Mouse (Mus musculus): Measurements from ENCODE around the gene Hpn.

The Hpn gene

DNA sequence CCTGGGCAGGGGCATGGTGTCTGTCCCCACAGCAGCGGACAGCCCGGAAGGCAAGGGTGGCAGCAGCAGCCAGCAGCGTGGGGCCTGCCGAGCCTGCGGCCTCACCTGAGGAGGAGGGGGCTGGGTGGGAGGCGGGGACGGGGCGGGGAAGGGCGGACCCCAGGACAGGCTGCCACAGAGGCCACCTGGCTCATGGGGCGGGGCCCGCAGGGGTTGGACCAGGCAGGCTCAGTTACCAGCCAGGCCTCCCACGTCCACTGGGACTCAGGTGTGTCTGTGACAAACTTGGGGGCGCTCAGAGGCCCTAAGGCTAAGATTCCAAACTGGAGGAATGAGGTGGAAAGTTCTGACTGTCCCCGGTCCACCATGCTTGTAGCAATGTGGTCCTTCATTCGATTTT, at the start of gene Hpn:
Hpn (minus strand) TSS at position 109 of the 400 bp plus-strand sequence.
- no peak for DNase-seq (ENCODE audit: low spot score in 2 of 2)

DNA sequence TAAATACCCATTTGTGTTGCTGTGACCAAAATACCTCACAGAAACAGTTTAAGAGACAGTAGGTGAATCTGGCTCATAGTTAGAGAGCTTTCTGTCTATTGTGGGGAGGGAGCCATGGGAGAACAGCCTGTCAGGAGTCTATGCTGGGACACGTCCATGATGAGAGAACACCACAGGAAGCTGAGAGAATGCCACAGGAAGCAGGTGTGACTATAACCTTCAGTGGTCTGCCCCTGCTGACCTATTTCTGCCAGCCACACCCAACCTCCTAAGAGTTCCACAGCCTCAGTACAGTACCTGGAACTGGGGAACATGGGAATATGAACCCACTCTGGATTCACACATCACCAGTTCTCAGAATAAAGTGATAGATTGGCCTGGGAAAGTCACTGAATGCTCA, 49.7 kb upstream of the Hpn start:
- DNase-seq (ENCODE audit: low spot score in 2 of 2): no peak

GRCm38 (mm10) chr7:31163666-31164577, 48.8 kb upstream of the Hpn start:
- DNase-seq (ENCODE audit: low spot score in 2 of 2): no peak

GRCm38 (mm10) chr7:31162324-31162723, 47.2 kb upstream of the Hpn start:
- no peak for DNase-seq (ENCODE audit: low spot score in 2 of 2)

GRCm38 (mm10) chr7:31161831-31162230, 46.7 kb upstream of the Hpn start:
- DNase-seq (ENCODE audit: low spot score in 2 of 2): no peak

DNA sequence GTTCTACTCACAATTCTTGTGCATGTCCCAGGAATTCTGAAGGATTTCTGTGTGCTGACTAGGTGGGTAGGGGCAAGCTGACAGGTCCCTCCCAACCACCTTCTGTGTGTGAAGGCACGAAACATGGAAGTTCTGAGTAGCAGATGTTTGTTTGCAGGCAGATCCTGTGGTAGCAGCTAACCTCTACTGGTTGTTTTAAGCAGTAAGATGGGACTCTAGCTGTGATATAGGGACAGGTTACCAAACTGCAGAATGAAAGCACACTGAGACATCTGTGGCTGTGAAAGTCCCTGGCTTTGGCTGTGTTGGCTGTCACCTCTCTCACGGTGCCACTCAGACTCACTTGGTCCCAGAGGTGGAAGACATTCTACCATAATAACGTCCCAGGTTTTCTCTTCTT, 46.2 kb upstream of the Hpn start:
- no peak for DNase-seq (ENCODE audit: low spot score in 2 of 2)

- no peak for DNase-seq (ENCODE audit: low spot score in 2 of 2)
Observed at GRCm38 (mm10) chr7:31160763-31161162, 45.7 kb upstream of the Hpn start.

GRCm38 (mm10) chr7:31156034-31156928, 41.2 kb upstream of the Hpn start:
- DNase-seq (ENCODE audit: low spot score in 2 of 2): no peak

- no peak for DNase-seq (ENCODE audit: low spot score in 2 of 2)
Observed at GRCm38 (mm10) chr7:31155296-31156033, 40.4 kb upstream of the Hpn start, which contains the start of gene Gramd1a. Gene Gramd1a, minus strand, starts transcription at chr7:31155896.

DNA sequence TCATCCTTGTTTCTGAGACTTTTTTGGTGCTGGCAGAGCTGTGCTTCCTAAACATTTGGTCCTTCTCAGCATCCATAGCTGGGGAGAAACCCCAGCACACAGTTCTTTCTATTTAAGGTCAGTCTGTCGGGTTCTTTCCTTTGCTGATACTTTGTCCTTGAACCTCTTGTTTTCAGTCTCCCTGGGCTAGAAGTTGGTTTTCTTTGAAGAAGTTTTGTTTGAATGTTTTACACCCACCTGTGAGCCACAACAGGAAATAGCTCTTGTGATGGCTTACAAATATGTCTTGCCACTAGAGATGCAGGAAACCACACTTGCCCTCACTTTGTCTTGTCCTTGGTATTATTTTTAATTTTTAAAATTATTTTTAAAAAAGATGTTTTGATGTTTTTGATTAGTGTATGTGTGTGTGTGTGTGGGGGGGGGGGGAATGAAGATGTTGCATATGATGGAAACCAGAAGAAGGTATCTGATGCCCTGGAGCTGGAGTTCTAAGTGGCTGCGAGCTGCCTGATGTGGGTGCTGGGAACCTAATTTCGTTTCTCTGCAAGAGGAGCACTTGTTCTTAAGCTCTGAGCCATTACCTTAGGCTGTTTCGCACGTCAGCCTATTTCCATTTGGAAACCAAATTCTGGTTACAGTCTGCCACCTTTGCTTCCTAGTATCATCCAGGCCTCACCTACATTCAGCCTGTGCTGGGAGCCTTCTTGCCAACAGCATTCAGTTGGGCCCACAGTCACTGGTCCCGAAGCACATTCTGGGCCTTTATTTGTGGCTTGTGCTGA, 38.6 kb upstream of the Hpn start:
- DNase-seq (ENCODE audit: low spot score in 2 of 2): no peak

DNA sequence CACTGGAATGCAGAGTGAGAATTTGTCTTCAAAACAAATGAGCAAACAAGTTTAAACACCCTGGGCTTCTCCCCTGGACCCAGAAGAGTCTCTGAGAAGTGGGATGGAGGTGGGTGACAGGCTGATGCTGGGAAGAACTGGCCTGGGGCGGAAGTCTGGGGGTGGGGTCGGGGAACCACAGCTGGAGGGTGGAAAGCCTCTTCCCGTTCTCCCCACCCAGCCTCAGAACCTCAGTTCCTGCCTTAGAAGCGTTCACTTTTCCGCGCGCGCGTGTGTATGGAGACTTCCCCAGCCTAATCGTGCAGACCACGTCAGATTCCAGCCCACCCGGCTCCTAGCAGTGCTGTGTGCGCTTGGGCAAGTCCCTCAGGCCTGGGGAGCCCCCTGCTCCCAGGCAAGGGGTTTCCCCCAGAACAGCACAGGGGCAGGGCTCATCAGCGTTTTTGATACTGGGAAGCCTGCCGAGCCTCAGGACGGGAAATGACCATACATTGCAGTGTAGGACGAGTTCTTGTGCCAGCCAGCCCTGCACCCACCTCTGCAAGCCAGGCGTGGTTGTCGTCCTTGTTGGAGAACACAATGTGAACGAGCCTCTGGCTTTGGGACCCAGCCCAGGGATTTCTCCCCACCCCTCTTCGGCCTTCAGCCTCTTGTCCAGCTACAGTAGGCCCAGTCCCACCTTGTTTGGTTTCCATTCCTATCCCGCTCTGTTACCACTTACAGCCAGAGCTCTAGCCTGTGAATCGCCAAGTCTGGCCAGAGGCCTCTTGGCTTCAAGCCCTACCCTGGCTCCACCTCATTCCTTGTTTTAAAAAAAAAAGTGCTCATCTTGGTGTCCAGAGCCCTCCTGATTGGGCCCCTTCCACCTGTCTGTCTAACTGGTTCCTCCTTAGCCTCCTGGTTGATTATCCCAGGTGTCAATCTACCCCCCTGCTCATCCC, 36.5 kb upstream of the Hpn start:
- DNase-seq (ENCODE audit: low spot score in 2 of 2): peak in 1 of 2 experiments; percentile 41

DNA sequence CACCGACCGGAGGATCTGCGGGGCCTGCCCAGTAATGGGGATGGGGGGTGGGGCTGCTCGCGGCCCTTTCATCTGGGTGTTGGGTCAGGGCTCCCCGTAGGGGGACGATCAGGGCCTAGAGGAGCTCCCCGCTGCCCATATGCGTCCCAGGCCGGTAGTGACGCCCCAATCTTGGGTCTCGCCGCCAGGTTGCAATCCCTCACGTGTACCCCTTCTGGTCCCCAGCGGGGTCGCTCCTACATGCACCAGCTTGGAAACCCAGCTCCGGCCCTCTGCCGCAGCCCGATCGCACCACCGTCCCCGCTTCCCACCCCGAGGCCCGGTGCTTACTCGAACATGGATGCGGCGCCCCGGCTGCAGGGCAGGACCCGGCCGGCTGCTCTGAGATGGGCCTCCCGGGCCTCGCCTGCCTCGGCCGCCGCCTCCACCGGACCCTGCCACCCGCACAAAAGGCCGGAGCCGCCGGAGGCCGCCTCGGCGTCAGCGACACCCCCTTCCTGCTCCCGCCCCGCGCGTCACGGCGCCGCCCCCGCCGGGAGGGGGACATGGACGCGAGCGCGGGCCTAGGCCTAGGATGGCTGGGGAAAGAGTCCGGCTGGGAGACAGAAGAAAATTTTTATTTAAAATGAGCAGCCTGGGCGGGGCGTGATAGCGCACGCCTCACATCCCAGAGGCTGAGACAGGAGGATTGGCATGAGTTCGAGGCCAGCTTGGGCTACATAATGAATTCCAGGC, 35.6 kb upstream of the Hpn start:
- DNase-seq (ENCODE audit: low spot score in 2 of 2): peak; percentile 67 to 70

- DNase-seq (ENCODE audit: low spot score in 2 of 2): no peak
Observed at GRCm38 (mm10) chr7:31149751-31150565, 34.9 kb upstream of the Hpn start.

- no peak for DNase-seq (ENCODE audit: low spot score in 2 of 2)
Observed at GRCm38 (mm10) chr7:31149271-31149670, 34.2 kb upstream of the Hpn start.

DNA sequence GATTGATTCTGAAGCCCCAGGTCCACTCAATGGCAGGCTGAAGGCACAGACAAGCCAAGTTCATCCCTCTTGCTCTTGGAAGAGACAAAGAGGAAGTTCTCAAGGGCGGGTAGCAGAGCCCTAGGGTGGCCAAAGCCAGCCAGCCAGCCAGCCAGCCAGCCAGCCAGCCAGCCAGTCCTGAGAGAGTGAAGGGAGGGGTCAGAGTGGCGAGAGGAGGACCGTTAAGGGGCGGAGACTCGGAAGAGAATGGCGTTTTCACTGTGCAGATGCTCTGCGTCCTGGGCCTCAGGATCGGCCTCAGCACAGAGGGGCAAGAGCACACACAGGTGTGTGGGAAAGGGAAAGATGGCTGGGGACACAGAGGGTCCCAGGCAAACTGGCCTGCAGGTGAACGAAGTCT, 33.7 kb upstream of the Hpn start:
- no peak for DNase-seq (ENCODE audit: low spot score in 2 of 2)

GRCm38 (mm10) chr7:31148086-31148485, 33.0 kb upstream of the Hpn start:
- DNase-seq (ENCODE audit: low spot score in 2 of 2): no peak

GRCm38 (mm10) chr7:31145596-31146160, 30.6 kb upstream of the Hpn start:
- no peak for DNase-seq (ENCODE audit: low spot score in 2 of 2)

DNA sequence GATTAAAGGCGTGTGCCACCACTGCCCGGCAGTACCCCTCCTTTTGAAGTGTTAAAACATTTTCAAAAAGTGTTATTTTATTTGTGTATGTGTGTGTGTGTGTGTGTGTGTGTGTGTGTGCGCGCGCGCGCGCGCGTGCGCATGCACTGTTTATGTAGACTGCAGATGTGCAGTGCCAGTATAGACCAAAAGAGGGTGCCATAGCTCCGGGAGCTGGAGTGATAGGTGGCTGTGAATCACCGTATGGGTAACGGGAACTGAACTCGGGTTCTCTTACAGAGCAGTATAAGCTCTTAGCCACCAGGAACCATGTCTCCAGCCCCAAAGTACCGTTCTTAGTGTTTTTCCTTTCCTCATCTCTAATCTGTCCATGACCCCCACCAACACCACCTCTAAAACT, 29.8 kb upstream of the Hpn start:
- DNase-seq (ENCODE audit: low spot score in 2 of 2): no peak
